Mouse (Mus musculus) neural tube, embryonic 12.5 days (tissue): ENCODE measurements around the gene Myo15b. TPM values are rescaled to one million over a fixed set of nuclear protein-coding genes. Genes with fewer than 3 reads are reported as not detected.
A peak's percentile ranks its signal among the peaks of the same experiment; 100 is the strongest.

Experiments used
- ATAC-seq: fragments of 200-750 bp; cut with Nextera tagmentation; 2 replicates; pipeline ENCODE4 v1.8.0; 2017; ENCODE audit warnings: low read depth, mild to moderate bottlenecking, moderate TSS enrichment, moderate library complexity; ENCODE audit not compliant: low FRiP score
- H3K27ac ChIP-seq: fragments of 300-500 bp; sonication (generic); 2 replicates; pipeline ENCODE4 v1.5.1; 2016
- H3K27me3 ChIP-seq: fragments of 300-500 bp; sonication (generic); replicated peaks from 2 replicates; pipeline ENCODE4 v1.6.1; 2016; ENCODE audit warnings: mild to moderate bottlenecking
- H3K36me3 ChIP-seq: fragments of 300-500 bp; sonication (generic); 2 replicates; pipeline ENCODE4 v1.6.1; 2016; ENCODE audit warnings: mild to moderate bottlenecking
- H3K4me1 ChIP-seq: fragments of 300-500 bp; sonication (generic); 2 replicates; pipeline ENCODE4 v1.6.1; 2016
- H3K4me2 ChIP-seq: fragments of 300-500 bp; sonication (generic); replicated peaks from 2 replicates; pipeline ENCODE4 v1.6.1; 2016; ENCODE audit warnings: mild to moderate bottlenecking
- H3K4me3 ChIP-seq: fragments of 300-500 bp; sonication (generic); 2 replicates; pipeline ENCODE4 v1.5.1; 2016
- H3K9ac ChIP-seq: fragments of 300-500 bp; sonication (generic); 2 replicates; pipeline ENCODE4 v1.6.1; 2016; ENCODE audit warnings: mild to moderate bottlenecking
- H3K9me3 ChIP-seq: fragments of 300-500 bp; sonication (generic); 2 replicates; pipeline ENCODE4 v1.6.1; 2016; ENCODE audit warnings: mild to moderate bottlenecking
- WGBS: fragments of 180-500 bp; shearing (Covaris S2); methylation state at CpG from one replicate; pipeline ENCODE4 v1.1.7; 2016; 5-methylcytosine and 5-hydroxymethylcytosine counted together
- polyA plus RNA-seq: library from polyadenylated mRNA; unstranded; fragments of >200 nt; fragmentation: Nextera tagmentation; extraction: Ambion mirVana; gene quantifications from 2 replicates; pipeline ENCODE4 v1.2.1, GENCODE M21; 2016

The Myo15b gene
- 0.11 and 0.19 TPM in 2 replicates for polyA plus RNA-seq

- no peak within 1 kb of the TSS for H3K27ac ChIP-seq
- H3K9me3 ChIP-seq = no peaks in the 10 kb centered on the region
- H3K27me3 ChIP-seq = peaks cover 54% of the 10 kb centered on the region
- peak within 1 kb of the TSS; percentile 36 for H3K4me3 ChIP-seq
- ATAC-seq = no peak
- H3K4me2 ChIP-seq = peak within 1 kb of the TSS; percentile 58
- WGBS = 11% methylated on average over 27 of the region's 27 CpGs
- peaks cover 13% of the 10 kb centered on the region for H3K4me1 ChIP-seq
- H3K9ac ChIP-seq = peak within 1 kb of the TSS; percentile 44; the same call in 1 of the 2 replicates
- H3K36me3 ChIP-seq = no peaks in the 10 kb centered on the region
Measured at GRCm38 (mm10) chr11:115858354-115858753, at the start of gene Myo15b. Gene Myo15b, plus strand, starts transcription at chr11:115858406.

- Histone ChIP-seq H3K4me2 (peak overlapping the region; percentile 94), H3K27me3 (no peaks in the 10 kb centered on the region), H3K4me1 (peaks cover 62% of the 10 kb centered on the region), H3K9me3 (no peaks in the 10 kb centered on the region), H3K27ac (no peak overlapping the region), H3K4me3 (no peak overlapping the region), H3K9ac (peak overlapping the region; percentile 26; the same call in 1 of the 2 replicates), H3K36me3 (peaks cover 46% of the 10 kb centered on the region)
- no peak for ATAC-seq
- 59% methylated on average over 10 of the region's 10 CpGs for WGBS
Measured at GRCm38 (mm10) chr11:115808696-115809310, 49.4 kb upstream of the Myo15b start.

GRCm38 (mm10) chr11:115809311-115809781, 48.9 kb upstream of the Myo15b start:
- Histone ChIP-seq H3K4me2 (peak overlapping the region; percentile 94), H3K27ac (no peak overlapping the region), H3K9ac (0 out of 2 replicates have a peak overlapping the region, but pooled peaks have one; percentile 26), H3K4me1 (peaks cover 65% of the 10 kb centered on the region), H3K9me3 (no peaks in the 10 kb centered on the region), H3K27me3 (no peaks in the 10 kb centered on the region), H3K4me3 (0 out of 2 replicates have a peak overlapping the region, but pooled peaks have one; percentile 7), H3K36me3 (peaks cover 43% of the 10 kb centered on the region)
- WGBS = 61% methylated on average over 8 of the region's 8 CpGs
- ATAC-seq = no peak

GRCm38 (mm10) chr11:115810377-115810776, 47.8 kb upstream of the Myo15b start:
- ATAC-seq = no peak
- no peak overlapping the region; the same call in 1 of the 2 replicates for H3K4me3 ChIP-seq
- H3K27me3 ChIP-seq = no peaks in the 10 kb centered on the region
- peaks cover 32% of the 10 kb centered on the region for H3K36me3 ChIP-seq
- 82% methylated on average over 14 of the region's 14 CpGs for WGBS
- H3K9me3 ChIP-seq = no peaks in the 10 kb centered on the region
- no peak overlapping the region for H3K9ac ChIP-seq
- no peak overlapping the region for H3K27ac ChIP-seq
- H3K4me2 ChIP-seq = peak overlapping the region; percentile 94
- H3K4me1 ChIP-seq = peaks cover 68% of the 10 kb centered on the region

- Histone ChIP-seq H3K4me2 (peak overlapping the region; percentile 94), H3K9ac (peak overlapping the region; percentile 83), H3K27ac (no peak overlapping the region), H3K4me3 (peak overlapping the region; percentile 94), H3K4me1 (peaks cover 76% of the 10 kb centered on the region), H3K9me3 (no peaks in the 10 kb centered on the region), H3K36me3 (peaks cover 26% of the 10 kb centered on the region), H3K27me3 (no peaks in the 10 kb centered on the region)
- WGBS = 80% methylated on average over 20 of the region's 20 CpGs
- ATAC-seq = no peak
Measured at GRCm38 (mm10) chr11:115811381-115812093, 46.7 kb upstream of the Myo15b start.

- peaks cover 26% of the 10 kb centered on the region for H3K36me3 ChIP-seq
- peaks cover 74% of the 10 kb centered on the region for H3K4me1 ChIP-seq
- H3K9me3 ChIP-seq = no peaks in the 10 kb centered on the region
- H3K4me2 ChIP-seq = peak overlapping the region; percentile 94
- H3K27me3 ChIP-seq = no peaks in the 10 kb centered on the region
- no peak overlapping the region for H3K27ac ChIP-seq
- H3K4me3 ChIP-seq = peak overlapping the region; percentile 94
- 52% methylated on average over 7 of the region's 7 CpGs for WGBS
- no peak for ATAC-seq
- peak overlapping the region; percentile 83 for H3K9ac ChIP-seq
Measured at GRCm38 (mm10) chr11:115812095-115812494, 46.1 kb upstream of the Myo15b start.

- Histone ChIP-seq H3K4me2 (peak overlapping the region; percentile 94), H3K27ac (0 out of 2 replicates have a peak overlapping the region, but pooled peaks have one; percentile 20), H3K27me3 (no peaks in the 10 kb centered on the region), H3K36me3 (peaks cover 29% of the 10 kb centered on the region), H3K4me3 (peak overlapping the region; percentile 94), H3K4me1 (peaks cover 68% of the 10 kb centered on the region), H3K9me3 (no peaks in the 10 kb centered on the region), H3K9ac (peak overlapping the region; percentile 83)
- 5% methylated on average over 28 of the region's 28 CpGs for WGBS
- ATAC-seq = peak; percentile 17
Measured at GRCm38 (mm10) chr11:115812533-115813420, 45.4 kb upstream of the Myo15b start.

- H3K27ac ChIP-seq = 0 out of 2 replicates have a peak within 1 kb of the TSS, but pooled peaks have one; percentile 20
- H3K4me2 ChIP-seq = peak within 1 kb of the TSS; percentile 94
- peaks cover 35% of the 10 kb centered on the region for H3K36me3 ChIP-seq
- peaks cover 58% of the 10 kb centered on the region for H3K4me1 ChIP-seq
- ATAC-seq = peak; percentile 91
- WGBS = 1% methylated on average over 43 of the region's 44 CpGs
- H3K9ac ChIP-seq = peak within 1 kb of the TSS; percentile 88
- H3K9me3 ChIP-seq = no peaks in the 10 kb centered on the region
- peak within 1 kb of the TSS; percentile 94 for H3K4me3 ChIP-seq
- H3K27me3 ChIP-seq = no peaks in the 10 kb centered on the region
Measured at GRCm38 (mm10) chr11:115813507-115814296, 44.5 kb upstream of the Myo15b start, which contains the start of gene Caskin2. Gene Caskin2, minus strand, starts transcription at chr11:115813639.

- under 1% methylated on average over 84 of the region's 84 CpGs for WGBS
- Histone ChIP-seq H3K27me3 (no peaks in the 10 kb centered on the region), H3K4me2 (peak within 1 kb of the TSS; percentile 94), H3K36me3 (peaks cover 38% of the 10 kb centered on the region), H3K4me3 (peak within 1 kb of the TSS; percentile 94), H3K9ac (peak within 1 kb of the TSS; percentile 88), H3K9me3 (no peaks in the 10 kb centered on the region), H3K27ac (peak within 1 kb of the TSS; percentile 66; the same call in 1 of the 2 replicates), H3K4me1 (peaks cover 47% of the 10 kb centered on the region)
- ATAC-seq = peak; percentile 55
Measured at GRCm38 (mm10) chr11:115814605-115815450, 43.4 kb upstream of the Myo15b start, which contains the start of gene Tsen54. Gene Tsen54, plus strand, starts transcription at chr11:115814724.

GRCm38 (mm10) chr11:115817331-115817730, 40.9 kb upstream of the Myo15b start:
- Histone ChIP-seq H3K27me3 (no peaks in the 10 kb centered on the region), H3K4me2 (no peak overlapping the region), H3K9ac (no peak overlapping the region), H3K36me3 (peaks cover 44% of the 10 kb centered on the region), H3K9me3 (no peaks in the 10 kb centered on the region), H3K4me1 (peaks cover 22% of the 10 kb centered on the region), H3K4me3 (no peak overlapping the region), H3K27ac (no peak overlapping the region)
- no peak for ATAC-seq
- WGBS = 94% methylated on average over 5 of the region's 5 CpGs
